Mouse (Mus musculus): ENCODE data around the gene Slc15a2.

Gene Slc15a2

DNA sequence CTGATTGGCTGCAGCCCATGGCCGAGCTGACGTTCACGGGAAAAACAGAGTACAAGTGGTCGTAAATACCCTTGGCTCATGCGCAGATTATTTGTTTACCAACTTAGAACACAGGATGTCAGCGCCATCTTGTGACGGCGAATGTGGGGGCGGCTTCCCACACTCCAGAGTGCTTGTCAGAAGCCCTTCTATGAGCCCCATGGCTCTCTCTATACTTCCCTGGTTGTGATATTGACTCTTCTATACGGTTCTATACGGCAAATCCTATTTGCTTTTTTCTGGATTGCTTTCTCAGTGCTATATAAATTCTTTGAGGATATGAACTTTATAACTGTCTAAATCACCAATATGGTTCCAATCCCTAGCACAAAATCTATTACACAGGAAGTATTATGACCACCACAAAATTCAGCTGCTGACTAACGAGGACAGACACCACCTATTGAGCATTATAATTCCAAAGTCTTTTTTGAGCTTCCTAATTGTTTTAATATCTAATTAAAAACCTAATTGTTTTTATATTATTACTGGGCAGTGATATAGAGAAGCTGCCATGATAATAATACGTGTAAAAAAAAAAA lies 14.5 kb downstream of the Slc15a2 start:
- DNase-seq (ENCODE audit: low read depth, low spot score) = peak; percentile 14

DNA sequence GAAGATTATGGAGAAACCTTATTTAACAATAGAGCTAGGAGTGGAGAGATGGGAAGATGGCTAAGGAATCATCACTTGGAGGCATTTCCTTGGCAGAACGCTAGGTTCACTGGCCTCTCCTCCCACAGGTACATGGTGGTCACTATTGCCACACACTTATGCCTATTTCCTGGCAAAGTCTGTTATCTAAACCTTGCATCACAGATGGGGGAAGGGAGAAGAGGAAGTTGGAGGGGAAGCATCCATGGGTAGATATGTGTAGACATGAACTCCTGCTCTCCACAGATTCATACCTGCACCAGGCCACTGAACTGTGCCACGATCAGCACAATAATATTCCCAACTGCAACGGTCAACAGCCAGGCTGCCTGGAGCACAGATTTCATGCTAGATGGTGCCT lies 32.8 kb downstream of the Slc15a2 start:
- DNase-seq (ENCODE audit: low read depth, low spot score) = no peak

- no peak for DNase-seq (ENCODE audit: low read depth, low spot score)
Measured at GRCm38 (mm10) chr16:36747767-36748166, 37.0 kb downstream of the Slc15a2 start.

- DNase-seq (ENCODE audit: low read depth, low spot score) = no peak
Measured at GRCm38 (mm10) chr16:36747068-36747467, 37.7 kb downstream of the Slc15a2 start.

- no peak for DNase-seq (ENCODE audit: low read depth, low spot score)
Measured at GRCm38 (mm10) chr16:36743580-36743979, 41.2 kb downstream of the Slc15a2 start.

GRCm38 (mm10) chr16:36739404-36739930 lies 45.3 kb downstream of the Slc15a2 start:
- no peak for DNase-seq (ENCODE audit: low read depth, low spot score)

- DNase-seq (ENCODE audit: low read depth, low spot score) = no peak
Measured at GRCm38 (mm10) chr16:36735421-36735820, 49.3 kb downstream of the Slc15a2 start.

DNA sequence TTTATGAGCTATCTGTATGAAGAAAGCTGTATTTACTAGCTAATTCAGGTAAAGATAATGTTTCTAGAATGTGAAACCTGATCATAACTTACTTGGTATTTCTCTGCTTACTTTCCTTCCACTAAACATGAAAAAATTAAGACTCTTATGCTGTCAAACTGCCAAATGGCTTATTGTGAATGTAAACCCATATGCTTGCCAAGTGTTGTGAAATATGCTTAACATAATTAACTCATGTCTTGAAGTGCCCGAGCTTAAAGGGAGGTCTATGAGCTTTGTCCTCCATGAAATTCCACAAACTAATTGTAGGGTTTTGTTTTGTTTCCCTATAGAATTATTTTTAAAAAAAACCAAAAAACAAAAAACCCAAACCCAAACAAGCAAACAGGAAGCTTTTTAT lies 50.9 kb downstream of the Slc15a2 start:
- peak; percentile 7 for DNase-seq (ENCODE audit: low read depth, low spot score)

DNA sequence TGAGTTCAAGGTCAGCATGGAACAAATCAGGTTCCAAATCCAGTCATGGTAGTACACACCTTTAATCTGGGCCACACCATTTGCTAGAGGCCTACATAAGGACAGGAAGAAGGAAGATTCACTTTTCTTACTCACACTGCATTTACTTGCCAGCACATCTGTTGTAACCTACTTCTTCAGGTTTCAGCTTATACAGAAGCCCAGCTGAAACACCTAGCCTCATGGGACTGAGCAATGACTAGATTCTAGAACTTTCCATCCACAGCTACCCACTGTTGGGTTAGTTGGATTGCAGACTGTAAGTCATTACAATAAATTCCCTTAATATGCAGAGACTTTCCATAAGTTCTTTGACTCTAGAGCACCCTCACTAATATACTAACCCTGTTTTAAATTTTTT lies 52.2 kb downstream of the Slc15a2 start:
- no peak for DNase-seq (ENCODE audit: low read depth, low spot score)

- DNase-seq (ENCODE audit: low read depth, low spot score) = no peak
Measured at GRCm38 (mm10) chr16:36728959-36729358, 55.8 kb downstream of the Slc15a2 start.

DNA sequence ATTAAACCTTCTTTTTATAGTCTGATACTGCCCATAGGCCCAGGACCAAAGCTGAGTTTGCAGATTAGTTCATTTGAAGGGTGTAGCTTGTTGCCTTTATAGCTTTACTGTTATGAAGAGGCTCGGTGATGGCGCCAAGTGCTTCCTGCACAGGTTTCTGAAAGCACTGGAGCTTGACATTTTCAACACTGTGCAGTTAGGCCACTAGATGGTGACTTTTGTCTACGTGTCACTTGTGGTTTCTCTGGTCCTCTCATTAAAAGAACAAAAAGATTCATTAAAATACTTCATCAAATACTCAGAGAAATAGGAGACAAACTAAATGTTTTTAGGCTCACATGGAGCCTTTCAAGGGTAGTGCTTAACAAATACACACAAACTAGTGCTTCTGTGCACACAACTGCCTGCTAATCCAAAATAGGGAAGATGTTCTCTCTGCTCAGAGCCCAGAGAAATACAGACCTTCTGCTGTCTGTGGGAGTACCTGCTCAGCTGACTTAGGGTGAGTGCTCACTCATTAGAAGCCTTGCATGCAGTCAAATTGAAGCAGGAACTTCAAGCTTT lies 60.8 kb downstream of the Slc15a2 start:
- DNase-seq (ENCODE audit: low read depth, low spot score) = peak; percentile 50

- DNase-seq (ENCODE audit: low read depth, low spot score) = no peak
Measured at GRCm38 (mm10) chr16:36722739-36723138, 62.0 kb downstream of the Slc15a2 start.

- no peak for DNase-seq (ENCODE audit: low read depth, low spot score)
Measured at GRCm38 (mm10) chr16:36720194-36721055, 64.3 kb downstream of the Slc15a2 start.

GRCm38 (mm10) chr16:36718637-36719036 lies 66.1 kb downstream of the Slc15a2 start:
- no peak for DNase-seq (ENCODE audit: low read depth, low spot score)

DNA sequence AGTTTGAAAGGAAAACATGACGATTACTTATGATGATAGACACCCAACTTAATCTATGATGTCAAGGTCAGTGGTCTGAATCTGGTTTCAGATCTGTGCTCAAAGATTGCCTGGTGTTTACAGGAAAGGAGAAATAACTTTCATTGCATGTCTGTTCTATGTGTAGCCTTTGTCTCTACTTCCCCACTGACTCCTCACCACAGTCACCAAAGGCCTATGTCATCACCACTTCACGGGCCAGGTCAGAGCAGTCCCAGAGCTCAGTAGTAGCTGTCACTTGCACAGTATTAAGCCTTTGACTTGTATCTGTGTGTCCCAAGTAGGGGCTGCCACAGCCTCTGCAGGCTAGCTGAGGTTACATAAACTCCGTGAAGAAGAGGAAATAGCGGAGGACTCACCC lies 67.3 kb downstream of the Slc15a2 start:
- DNase-seq (ENCODE audit: low read depth, low spot score) = no peak

DNA sequence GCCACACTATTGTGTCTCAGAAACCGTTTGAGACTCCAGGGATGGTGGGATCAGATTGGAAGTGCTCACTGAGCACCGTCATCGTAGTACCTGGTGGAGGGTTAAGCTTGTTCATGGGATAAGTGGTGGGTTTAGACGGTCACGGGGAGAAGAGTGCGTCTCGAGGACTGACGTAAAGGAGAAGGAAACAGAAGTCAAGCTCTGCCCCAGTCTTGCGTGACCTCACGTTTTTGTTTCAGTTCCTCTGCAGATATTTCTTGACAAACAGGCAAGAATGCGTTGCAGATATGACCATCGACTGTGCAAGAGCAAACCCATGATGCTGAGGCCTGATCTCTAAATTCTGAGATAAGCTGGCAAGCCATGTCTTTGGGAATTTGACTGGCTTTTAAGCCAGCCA lies 73.0 kb downstream of the Slc15a2 start:
- DNase-seq (ENCODE audit: low read depth, low spot score) = peak; percentile 7

- no peak for DNase-seq (ENCODE audit: low read depth, low spot score)
Measured at GRCm38 (mm10) chr16:36710794-36711193, 74.0 kb downstream of the Slc15a2 start.

DNA sequence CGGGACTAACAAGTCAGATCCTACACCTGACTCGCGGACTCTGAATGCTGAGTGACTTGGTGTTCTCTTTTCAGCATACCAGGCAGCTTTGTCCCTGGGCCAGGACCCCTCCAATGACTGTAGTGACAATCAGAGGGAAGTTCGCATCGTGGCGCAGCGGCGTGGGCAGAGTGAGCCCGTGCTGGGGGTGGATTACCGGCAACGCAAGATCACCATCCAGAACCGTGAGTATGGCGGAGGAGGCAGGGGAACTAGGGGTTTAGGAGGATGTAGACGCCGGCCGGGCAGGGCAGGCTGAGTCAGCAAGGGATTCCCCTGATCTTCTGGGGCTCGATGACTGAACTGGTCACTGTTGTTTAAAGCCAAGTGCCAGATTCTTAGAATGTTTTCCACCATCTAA lies 75.4 kb downstream of the Slc15a2 start:
- DNase-seq (ENCODE audit: low read depth, low spot score) = no peak

DNA sequence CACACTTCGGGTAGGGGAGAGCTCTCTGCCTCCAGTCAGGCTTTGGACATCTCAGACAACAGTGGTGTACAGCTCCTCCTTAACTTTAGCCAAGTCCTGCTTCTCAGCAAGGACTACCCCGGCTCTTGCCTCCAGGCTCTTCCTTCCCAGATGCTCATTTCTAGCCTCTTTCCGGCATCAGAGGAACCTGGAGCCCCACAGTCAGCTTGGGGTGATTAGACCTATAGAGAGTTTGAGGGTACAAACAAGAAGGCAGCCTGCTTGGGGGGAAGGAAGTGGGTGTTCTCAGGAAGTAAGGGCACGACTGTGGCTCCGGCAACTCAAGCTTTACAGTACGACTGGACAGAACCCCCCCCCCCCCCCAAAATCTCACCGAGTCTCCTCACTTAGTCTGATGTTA lies 76.0 kb downstream of the Slc15a2 start:
- DNase-seq (ENCODE audit: low read depth, low spot score) = no peak

DNA sequence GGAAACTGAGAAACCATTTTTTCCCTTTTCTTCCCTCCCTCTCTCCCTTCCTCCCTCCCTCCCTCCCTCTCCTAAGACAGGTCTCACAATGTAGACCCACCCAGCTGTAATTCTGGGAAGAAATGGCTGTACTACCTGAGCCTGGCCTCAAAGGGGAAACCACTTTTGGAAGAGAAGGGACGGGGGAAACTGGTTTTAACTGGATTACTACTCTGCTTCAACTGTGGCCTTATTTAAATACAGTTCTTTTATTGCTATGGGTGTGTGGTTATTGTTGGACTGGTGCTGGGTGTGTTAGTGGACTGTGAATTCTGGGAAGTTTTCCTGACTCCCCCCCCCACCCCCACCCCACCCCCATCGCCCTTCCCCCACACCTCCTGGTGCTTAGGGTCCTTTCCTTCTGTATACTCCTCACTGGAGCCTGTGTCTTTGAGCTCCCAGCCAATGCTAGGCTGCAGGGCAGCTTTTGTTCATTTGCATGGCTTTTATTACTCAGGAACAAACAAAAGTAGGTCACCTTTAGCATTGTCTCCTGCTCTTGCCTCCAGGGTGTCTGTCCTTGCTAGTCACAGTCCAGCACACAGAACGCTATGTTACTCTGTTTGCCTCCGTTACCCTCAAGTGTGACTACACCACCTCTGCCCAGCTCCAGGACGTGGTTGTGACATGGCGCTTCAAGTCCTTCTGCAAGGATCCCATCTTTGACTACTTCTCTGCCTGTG lies 76.9 kb downstream of the Slc15a2 start:
- peak; percentile 27 for DNase-seq (ENCODE audit: low read depth, low spot score)

DNA sequence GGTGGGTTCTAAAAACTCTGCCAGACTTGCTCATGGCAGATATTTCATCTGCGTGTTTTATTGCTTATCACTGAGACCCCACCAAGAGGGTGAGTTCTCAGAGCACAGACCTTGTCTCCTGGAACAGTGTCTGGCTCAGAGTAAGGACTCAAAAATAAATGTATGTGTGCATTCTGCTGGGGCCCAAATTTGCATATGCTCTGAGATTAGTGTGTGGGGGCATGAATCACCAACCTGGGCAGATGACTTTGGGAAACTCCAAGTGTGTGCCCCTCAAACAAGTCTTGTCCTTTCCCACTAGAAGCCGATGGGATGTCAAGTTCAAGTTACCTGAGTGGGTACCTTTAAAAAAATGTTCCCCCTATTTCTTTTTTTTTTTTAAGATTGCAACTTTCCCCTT lies 84.3 kb downstream of the Slc15a2 start:
- DNase-seq (ENCODE audit: low read depth, low spot score) = no peak
